Mouse (Mus musculus): ENCODE results near the gene BC053393. TPM values are rescaled to one million over a fixed set of nuclear protein-coding genes. Genes with fewer than 3 reads are reported as not detected.
"Not testable (repeated sequence)": the region's sequence is repeated elsewhere in the genome, so short reads cannot be mapped to it uniquely, and the experiment has no call there.

BC053393 gene
- total RNA-seq (2021): not detected

DNA sequence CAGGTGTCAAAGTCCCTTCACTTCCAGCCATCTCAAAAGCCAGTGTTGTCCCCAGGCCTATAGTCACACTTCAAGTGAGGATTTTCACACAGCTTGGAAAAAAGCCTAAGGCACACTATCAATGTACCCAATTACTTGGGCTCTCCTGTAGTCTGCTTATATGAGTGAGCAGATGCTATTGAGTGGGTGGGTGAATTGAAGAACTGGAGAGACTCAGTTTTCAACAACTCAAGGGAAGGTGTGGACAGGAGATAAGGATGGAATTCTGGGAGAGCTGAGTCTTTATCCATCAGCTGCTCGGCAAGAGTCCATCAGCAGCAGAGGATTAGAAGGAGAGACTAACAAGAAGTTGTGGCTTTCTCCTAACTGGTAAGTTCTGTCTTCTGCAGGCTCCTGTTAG lies at the start of gene BC053393:
Gene BC053393, plus strand, starts transcription at position 210 of the 400 bp plus-strand sequence.
- intact Hi-C loops (cut with DNase I): no loop called here
- DNase-seq: no peak

DNA sequence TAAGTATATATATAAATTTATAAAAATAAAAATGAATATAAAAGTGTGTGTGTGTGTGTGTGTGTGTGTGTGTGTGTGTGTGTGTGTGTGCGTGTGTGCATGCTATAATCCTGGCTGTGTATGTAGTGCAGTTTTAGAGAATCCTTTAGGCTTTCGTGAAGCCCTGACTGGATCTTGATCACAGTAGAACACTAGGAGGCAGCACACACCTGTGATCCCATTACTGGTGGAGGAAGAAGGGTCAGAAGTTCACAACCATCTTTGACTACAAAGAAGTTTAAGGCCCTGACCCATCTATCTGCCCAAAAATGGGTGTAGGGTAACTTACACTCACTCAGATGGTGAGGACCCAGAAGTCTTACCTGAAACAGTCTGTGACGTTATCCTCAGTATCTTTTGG lies 48.6 kb upstream of the BC053393 start:
- no peak for DNase-seq
- intact Hi-C loops (cut with DNase I): no loop called here

DNA sequence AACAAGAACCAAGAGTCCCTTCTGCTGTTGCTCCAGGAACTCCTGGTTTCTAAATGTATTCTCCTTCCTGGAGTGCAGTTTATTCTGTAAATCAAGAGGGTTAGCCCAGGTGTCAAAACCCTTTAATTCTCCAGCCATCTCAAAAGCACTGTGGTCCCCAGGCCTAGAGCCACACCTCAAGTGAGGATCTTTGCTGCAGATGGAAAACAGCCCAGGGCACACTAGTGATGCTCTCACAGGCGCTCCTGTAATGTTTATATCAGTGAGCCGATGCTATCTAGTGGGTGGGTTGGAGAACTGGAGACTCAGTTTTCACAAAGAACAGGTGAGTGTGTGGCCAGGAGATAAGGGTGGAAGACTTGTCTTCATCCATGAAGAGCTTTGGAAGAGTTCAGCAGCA lies 47.4 kb upstream of the BC053393 start, which contains the start of gene Gm12169:
Gene Gm12169, plus strand, starts transcription at position 301 of the 400 bp plus-strand sequence.
- no peak for DNase-seq
- intact Hi-C loops (cut with DNase I): no loop called here

DNA sequence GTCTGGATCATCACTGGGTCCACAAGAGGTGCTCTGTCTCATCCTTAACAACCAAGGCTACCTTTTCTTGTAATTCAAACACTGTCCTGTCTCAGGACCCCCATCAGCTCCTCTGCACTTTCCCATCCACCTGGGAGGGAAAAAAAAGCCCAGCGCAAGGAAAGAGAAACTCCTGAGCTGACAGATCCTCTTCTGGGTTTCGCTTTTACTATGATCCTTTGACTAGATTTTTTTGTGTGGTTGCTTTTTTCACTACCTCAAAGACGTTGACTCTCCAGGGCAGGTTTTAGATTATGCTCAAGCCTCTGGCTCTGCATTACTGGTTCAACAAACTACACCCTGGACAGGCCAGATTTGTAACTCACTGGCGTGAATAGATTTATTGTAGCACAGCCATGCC lies 41.2 kb upstream of the BC053393 start:
- intact Hi-C loops (cut with DNase I): no loop called here
- no peak for DNase-seq

DNA sequence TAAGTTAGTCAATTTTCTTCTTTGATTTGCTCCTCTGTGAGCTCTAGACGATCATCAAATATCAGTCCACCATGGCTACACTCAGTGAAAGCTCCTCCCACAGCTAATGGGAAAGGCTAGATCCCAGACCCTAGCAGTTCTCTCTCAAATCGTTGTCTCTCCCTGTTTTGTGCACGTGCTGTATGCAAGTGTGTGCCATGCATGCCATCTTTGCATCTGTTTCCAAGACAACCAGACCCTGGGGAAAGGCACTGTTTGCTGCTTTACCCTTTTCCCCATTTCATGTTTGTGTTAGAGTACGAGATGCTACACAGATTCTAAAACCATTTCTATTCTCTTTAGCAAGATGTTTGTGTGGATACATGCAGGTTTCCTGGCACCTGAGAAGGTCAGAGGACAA lies 34.4 kb upstream of the BC053393 start:
- DNase-seq: no peak

DNA sequence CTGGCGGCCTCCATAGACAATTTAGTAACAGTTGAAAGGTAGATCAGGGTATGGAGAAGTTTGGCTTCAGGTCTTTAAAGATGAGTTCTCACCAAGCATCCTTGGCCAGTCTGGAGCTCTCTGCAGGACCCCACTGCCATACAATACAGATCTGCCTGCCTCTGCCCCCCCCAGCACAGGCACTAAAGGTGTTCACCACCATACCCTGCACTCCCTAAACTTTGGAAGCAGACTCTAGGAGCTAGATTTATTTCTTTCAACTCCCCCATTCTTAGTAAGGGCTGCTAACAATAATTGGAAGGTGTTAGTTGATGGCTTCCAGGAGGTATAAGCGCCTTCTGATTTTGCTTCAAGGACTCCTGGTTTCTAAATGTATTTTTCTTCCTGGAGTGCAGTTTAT lies 27.8 kb upstream of the BC053393 start:
- intact Hi-C loops (cut with DNase I): no loop called here
- DNase-seq: no peak

More for the DNA sequence above, 34.4 kb upstream of the BC053393 start:
- intact Hi-C loops (cut with DNase I): no loop called here

DNA sequence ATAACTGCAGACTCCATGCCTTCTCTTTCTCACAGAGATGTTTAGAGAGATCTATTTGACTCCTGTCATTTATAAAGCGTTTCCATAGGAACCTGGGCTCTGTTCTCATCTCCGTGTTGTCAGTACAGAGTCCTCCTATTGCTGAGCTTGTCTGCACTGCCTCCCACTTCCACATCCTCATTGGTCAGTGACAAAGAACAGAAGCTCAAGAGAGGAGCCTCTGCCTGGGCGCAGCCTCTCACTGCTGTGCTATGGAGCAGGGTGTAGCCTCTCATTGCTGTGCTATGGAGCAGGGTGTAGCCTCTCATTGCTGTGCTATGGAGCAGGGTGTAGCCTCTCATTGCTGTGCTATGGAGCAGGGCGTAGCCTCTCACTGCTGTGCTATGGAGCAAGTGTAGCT lies 21.6 kb upstream of the BC053393 start:
- intact Hi-C loops (cut with DNase I): no loop called here

DNA sequence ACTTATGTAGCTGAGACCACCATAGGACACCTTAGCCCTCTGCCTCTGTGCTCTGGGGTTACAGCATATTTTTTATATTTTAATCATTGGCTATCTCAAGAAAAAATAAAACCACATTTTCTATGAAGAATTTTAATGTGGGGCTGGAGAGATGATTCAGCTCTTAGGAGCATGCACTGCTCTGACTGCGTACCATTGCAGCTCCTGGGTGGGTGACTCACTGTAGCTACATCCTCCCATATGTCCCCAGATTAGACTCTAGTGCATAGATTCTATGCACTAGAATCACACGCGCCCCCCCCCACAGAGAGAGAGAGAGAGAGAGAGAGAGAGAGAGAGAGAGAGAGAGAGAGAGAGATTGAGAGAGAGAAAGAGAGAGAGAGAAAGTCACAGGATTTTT lies 18.6 kb upstream of the BC053393 start:
- intact Hi-C loops (cut with DNase I): no loop called here
- no peak for DNase-seq

More for the DNA sequence above, 21.6 kb upstream of the BC053393 start:
- DNase-seq: no peak

DNA sequence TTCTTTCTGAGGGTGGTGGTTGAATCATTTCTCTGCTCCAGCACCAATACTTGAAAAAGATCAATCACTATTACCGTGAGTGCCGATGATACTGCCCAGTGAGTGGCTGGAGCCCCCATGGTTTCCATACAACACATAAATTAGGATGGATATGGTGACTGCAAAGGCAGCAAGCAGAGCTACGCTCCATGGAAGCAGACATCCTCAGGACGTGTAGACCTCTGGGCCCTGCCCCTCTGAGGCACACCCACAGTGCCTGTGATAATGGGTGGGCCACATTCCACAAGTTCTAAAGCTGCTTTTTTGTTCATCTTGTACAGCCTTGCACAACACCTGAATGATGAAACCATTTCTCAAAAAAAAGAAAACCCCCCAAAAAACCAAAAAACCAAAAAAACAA lies 10.2 kb upstream of the BC053393 start:
- no peak for DNase-seq
- intact Hi-C loops (cut with DNase I): no loop called here

DNA sequence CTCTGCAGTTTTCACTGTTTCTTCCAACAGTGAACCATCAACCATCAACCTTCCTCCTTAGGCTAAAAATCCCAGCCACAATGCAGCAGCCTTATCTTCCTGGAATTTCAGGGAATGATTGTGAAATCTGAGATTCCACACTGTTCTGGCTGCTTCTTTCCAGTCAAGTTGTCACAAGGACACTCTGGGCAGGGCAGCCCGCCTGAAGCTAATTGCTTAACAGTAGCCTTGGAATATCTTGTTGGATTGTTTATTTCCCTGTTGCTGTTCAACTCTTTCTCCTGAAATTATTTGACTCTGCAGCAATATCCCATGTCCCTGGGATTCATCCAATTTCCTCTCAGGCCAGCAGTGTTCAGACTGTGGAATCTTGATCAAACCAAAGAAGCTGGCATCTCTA lies 6.7 kb upstream of the BC053393 start:
- intact Hi-C loops (cut with DNase I): no loop called here
- no peak for DNase-seq

DNA sequence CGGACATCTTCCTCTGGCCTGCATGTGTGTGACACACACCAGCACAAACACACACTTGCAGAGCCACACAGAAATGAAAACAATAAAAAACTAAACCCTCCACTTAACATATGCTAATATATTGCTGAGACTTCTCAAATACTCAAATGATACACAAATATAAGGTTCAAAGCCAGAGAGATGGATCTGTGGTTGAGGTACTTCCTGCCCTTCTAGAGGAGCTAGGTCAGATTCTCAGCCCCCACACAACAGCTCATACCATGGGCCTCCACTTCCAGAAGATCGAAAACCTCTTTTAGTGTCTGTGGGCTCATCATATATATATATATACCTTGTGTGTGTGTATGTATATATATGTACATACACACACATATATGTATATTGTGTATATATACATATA lies 5.4 kb upstream of the BC053393 start:
- intact Hi-C loops (cut with DNase I): no loop called here
- DNase-seq: no peak

DNA sequence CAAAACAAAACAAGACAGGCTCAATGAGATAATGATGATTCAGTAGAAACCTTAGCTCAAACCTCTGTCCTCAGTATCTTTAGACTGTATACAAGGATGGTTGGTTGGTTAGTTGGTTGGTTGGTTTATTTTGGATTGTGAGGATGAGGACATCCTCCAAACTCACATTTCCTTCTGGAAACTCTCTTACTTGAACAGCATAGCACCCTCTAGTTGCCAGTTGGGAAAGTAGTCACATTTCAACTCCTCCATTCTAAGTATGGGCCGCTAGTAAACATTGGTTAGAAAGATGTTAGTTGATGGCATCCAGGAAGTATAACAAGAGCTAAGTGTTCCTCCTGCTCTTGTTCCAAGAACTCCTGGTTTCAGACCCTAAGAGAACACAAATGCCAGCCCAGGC lies 2.2 kb upstream of the BC053393 start:
- intact Hi-C loops (cut with DNase I): no loop called here
- DNase-seq: no peak

DNA sequence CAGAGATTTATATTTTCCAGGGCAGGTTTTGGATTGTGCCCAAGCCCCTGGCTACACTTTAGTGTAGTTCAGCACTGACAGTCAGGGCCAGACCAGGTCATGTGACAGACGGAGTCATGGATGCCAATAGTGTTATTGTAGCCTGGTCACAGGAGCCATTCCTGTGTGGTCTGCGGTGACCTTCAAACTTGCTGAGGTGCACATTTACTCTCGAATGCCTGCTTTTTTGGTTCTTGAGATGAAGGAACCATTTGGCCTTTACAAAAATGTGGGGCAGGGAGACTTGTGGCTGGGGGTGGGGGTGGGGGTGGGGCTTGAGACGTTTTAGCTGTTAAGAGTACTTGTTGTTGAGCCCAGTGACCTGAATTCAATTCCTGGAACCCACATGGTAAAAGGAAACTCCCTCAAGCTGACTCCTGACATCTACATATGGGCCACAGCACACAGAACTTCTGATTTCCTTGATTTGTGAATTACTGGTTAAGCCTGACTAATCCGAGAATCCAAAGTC lies 7.5 kb downstream of the BC053393 start:
- intact Hi-C loops (cut with DNase I): no loop called here
- DNase-seq: no peak

DNA sequence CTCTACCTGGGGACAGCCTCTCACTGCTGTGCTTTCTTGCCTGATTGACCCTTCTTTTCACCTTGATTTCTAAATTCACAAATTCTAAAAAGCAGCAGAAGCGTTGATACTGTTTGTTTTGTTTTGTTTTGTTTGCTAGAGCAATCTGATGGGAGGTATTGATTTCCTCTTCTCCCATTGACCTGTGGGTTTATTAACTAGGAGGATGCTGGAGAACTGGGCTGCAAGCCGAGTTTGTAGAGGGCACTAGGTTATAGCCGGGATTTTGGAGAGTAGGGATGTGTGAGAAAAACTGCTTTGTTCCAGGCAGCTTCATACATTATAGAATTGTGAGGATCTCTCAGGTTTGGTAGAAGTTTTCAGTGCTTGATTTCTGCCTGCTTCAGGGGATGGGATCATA lies 9.1 kb downstream of the BC053393 start:
- DNase-seq: no peak
- intact Hi-C loops (cut with DNase I): no loop called here

DNA sequence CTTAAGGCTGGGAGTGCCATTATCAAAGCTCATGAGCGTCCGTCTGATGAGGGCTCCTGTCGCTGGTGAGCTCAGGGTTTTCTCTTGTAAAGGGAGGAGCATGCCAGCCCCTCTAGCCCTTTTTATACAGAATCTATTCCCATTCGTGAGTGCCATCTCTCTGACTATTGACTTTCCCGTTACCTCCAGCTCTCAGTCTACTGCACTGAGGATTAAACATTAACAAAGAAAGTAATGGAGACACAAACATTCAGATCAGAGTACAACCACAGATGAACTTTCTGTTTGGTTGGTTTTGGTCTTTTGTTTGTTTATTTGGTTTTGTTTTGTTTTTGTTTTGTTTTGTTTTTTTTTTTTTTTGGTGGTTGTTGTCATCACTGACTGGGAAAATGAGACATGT lies 11.4 kb downstream of the BC053393 start:
- intact Hi-C loops (cut with DNase I): no loop called here
- no peak for DNase-seq

DNA sequence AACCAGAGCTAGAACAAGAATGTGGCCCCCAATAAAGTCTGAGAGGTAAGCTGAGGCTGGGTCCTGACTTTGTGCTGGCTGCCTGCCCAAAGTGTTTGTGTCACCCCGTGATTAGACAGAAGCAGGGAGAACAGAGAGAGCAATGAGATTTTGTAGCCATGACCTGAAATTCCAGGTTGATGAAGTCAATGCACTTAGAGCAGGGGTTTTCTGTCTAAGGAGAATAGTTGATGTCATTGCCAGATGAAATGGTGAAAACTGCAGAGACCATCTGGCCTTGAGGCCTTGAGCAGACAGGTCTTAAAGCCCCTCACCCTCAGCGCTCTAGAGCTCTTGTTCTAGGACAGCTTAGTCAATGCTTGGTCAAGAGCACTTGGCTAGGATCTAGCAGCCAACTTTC lies 21.1 kb downstream of the BC053393 start:
- intact Hi-C loops (cut with DNase I): no loop called here

DNA sequence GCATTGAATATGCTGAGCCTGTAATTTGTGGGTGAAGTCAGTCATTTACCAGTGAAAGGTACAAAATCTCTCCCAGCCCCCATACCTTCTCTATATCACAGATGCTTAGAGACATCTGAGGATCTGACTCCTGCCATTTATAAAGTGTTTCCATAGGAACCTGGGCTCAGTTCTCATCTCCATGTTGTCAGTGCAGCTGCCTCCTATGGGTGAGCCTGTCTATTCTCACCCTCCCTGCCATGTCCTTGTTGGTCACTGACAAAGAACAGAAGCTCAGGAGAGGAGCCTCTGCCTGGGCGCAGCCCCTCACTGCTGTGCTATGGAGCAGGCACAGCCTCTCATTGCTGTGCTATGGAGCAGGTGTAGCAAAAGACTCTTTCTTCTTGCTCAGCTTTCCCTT lies 48.6 kb downstream of the BC053393 start:
- intact Hi-C loops (cut with DNase I): no loop called here
- no peak for DNase-seq

More for the DNA sequence above, 21.1 kb downstream of the BC053393 start:
- no peak for DNase-seq

DNA sequence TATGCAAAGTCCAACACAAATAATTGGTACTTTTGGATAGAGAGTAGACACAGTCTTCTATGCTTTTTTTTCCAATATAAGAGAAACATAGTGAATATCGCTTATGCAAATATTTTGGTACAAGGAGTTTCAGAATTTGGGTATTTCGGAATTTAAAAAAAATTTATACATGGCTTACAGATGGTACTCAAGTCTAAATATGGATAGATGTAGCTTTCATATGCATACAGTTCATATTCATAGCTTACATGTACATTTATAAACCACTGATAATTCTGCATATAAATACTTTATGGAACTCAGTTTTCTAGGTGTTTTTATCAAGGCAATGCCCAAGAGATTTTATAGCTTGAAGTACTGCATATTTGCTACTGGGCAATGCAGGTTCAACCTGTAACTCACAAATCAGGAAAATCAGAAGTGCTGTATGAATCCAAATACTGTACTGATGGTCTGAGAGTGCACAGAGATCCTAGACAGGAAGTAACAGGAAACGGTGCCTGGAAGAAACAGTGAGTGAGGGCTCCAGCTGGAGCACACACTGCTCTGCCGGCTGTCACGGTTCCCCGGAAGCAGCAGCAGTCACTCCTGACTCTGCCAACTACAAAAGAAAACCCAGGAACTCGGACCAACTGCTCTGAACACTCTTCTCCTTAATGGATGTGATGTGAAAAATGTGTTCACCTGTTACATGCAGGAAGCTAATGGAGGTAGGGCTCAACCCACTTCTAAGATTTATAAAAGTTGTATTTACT lies 49.3 kb downstream of the BC053393 start:
- DNase-seq: no peak
- intact Hi-C loops (cut with DNase I): no loop called here

DNA sequence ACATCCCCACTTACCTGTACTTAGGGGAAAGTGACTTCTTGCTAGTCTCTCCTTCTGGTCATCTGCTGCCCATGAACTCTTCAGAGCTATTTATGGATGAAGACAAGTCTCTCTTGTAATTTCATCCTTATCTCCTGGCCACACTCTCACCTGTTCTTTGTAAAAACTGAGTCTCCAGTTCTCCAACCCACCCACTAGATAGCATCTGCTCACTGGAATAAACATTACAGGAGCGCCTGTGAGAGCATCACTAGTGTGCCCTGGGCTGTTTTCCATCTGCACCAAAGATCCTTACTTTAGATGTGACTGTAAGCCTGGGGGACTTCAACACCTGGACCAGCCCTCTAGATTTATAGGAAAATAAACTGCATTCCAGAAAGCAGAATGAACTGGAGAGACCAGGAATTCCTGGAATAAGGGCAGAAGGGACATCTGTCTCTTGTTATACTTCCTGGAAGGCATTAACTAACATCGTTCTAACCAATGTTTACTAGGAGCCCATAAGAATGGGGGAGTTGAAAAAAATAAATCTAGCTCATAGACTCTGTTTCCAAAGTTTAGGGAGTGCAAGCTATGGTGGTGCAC lies 58.0 kb downstream of the BC053393 start, which contains the start of gene Dppa1:
Gene Dppa1, minus strand, starts transcription at position 51 of the 585 bp plus-strand sequence.
- intact Hi-C loops (cut with DNase I): no loop called here
- DNase-seq: no peak

DNA sequence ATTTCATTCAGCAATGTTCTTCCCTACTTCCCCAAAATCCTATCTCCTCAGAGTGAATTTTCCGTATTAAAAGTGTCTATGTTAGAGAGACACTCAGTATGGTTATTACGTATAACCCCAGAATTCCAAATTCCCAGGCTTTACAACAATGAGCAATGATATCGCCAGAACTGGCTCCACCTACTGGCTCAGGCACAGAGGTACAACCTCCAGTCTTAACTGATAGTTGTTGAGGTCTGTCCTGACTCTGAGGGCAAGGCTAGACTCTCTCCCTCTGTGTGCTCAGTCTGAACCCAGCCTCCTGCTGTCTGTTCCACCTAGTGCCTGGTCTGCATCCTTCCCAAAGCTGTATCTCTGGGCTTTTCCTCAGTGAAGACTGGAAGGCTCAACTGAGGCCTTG lies 60.3 kb downstream of the BC053393 start:
- peak; percentile 25 for DNase-seq
- intact Hi-C loops (cut with DNase I): loop anchor here (10.0 kb wide), 1 partner anchor 187 kb away; no protein-coding TSS in a partner anchor

DNA sequence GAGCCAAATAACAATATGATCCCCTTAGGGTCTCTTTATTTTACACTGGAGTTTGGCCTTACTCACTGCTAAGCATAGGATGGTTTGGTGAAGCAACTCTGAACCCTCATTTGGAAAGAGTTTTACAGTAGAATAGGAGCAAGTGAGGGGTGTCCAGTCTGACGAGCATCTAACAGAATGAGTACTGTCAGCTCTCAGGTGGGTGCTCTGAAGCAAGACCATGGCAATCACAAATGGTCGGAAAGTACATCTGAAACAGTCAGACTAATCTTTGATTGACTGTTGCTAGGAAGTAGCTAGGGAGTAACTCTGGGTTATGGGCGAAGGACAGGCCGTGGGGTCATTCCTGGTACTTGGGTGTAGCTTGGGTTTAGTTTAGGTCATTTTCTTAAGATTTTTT lies 64.2 kb downstream of the BC053393 start:
- not testable (repeated sequence) for DNase-seq

DNA sequence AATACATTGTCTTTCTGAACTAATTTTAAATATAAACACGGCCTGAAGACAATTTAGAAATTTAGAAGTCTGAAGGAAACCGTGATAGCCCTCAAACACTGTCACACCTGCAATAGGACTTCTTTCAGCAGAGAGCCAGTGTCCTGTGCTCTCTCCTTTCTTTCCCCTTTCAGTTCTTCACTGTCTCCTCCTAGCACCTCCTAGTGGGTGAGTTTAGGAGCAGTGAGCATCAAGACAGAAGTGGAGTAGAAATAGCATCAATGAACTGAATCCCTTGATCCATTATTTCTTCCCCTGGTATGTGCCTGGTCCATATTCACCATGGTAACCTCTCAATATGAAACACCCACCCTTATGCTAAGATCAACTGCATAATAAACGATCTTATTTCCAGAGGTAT lies 65.2 kb downstream of the BC053393 start:
- no peak for DNase-seq
- intact Hi-C loops (cut with DNase I): loop anchor here (10.0 kb wide), 1 partner anchor 192 kb away; no protein-coding TSS in a partner anchor

More for the DNA sequence above, 64.2 kb downstream of the BC053393 start:
- intact Hi-C loops (cut with DNase I): loop anchor here (10.0 kb wide), 1 partner anchor 191 kb away; no protein-coding TSS in a partner anchor

Data from left cerebral cortex, postnatal 4 days (tissue).